Mouse (Mus musculus) induced T-regulatory cell, adult 2 months (primary cell): ENCODE results near the gene Bbip1.
"Not testable (repeated sequence)": the region's sequence is repeated elsewhere in the genome, so short reads cannot be mapped to it uniquely, and the experiment has no call there.

Experiments used
- DNase-seq: peaks from one replicate; pipeline ENCODE4 v3.0.0-alpha.2; 2012; ENCODE audit warnings: low read depth

Gene Bbip1

DNA sequence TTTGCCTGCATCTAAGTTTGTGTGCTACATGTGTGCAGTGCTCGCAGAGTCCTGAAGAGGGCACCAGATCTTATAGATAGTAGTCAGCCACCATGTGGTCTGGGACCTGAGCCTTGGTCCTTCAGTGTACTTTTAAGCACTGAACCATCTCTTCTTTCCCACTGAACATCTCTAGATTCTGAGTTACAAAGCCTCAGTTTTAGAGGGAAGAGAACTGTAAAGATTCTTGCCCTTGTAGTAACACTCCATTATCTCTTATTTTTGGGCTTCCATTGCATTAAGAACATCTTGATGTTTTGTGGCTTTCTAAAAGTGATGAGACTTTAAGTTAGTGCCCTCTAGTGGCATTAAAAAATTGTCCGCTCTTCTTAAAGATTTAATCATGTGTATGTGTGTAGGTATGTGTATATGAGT lies 19.1 kb downstream of the Bbip1 start:
- peak; percentile 88 for DNase-seq

DNA sequence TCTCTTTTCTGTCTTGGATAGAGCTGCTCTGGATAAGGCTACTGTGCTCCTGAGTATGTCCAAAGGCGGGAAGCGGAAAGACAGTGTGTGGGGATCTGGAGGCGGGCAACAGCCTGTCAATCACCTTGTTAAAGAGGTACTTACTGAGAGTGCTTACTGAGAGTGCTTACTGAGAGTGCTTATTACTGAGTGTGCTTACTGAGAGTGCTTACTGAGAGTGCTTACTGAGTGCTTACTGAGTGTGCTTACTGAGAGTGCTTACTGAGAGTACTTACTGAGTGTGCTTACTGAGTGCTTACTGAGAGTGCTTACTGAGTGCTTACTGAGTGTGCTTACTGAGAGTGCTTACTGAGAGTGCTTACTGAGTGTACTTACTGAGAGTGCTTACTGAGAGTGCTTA lies 22.4 kb downstream of the Bbip1 start:
- DNase-seq = not testable (repeated sequence)

GRCm38 (mm10) chr19:53919541-53919940 lies 24.9 kb downstream of the Bbip1 start:
- no peak for DNase-seq

DNA sequence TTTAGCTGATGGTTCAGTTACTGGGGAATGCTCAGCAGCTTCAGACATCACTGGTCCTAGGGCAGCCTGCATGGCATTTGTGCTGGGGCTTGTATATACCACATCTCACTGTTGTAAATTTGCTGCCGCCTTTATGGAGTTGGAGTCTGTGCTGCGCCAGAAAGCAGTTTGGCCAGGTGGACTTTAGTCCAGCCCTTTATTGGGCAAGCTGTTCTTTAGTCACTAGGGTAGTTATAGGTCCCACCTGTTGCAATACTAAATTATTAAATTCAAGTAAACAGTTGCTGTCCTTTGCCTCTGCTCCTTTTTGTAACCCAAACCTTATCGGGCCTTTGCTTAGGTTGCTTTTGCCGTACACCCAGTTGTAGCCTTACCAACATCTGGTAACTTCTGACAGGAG lies 29.5 kb downstream of the Bbip1 start:
- DNase-seq = no peak

- DNase-seq = not testable (repeated sequence)
Observed at GRCm38 (mm10) chr19:53906703-53907070, 37.7 kb downstream of the Bbip1 start.

DNA sequence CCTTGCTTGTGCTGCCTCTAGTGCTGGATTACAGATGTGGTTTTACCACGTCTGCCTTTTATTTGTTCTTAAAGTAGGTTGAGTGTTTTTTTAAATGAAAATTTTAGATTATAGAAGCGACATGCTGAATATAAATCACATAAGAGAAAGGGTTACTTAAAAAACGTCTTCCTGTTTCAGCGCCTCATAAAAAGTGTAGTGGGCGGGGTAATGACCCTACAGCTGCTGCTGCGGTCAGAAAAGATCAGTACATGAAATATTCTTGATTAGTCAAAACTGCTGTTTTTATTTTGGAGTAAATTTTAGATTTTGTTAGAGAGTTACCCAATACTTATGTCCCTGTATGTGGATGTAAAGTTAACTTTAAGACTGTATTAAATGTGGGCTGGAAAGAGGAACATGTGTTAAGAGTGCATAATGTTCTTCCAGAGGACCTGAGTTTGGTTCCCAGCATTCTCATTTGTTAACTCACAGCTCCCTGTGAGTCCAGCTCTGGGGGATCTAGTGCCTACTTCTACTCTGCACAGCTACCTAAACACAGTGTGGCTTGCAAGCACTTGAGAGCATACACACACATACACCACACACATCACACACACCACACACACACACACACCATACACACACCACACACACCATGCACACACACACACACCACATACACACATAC lies 38.3 kb downstream of the Bbip1 start:
- peak; percentile 77 for DNase-seq

- peak; percentile 57 for DNase-seq
Observed at GRCm38 (mm10) chr19:53904833-53905480, 39.5 kb downstream of the Bbip1 start.

- peak; percentile 83 for DNase-seq
Observed at GRCm38 (mm10) chr19:53903507-53904321, 40.7 kb downstream of the Bbip1 start.

DNA sequence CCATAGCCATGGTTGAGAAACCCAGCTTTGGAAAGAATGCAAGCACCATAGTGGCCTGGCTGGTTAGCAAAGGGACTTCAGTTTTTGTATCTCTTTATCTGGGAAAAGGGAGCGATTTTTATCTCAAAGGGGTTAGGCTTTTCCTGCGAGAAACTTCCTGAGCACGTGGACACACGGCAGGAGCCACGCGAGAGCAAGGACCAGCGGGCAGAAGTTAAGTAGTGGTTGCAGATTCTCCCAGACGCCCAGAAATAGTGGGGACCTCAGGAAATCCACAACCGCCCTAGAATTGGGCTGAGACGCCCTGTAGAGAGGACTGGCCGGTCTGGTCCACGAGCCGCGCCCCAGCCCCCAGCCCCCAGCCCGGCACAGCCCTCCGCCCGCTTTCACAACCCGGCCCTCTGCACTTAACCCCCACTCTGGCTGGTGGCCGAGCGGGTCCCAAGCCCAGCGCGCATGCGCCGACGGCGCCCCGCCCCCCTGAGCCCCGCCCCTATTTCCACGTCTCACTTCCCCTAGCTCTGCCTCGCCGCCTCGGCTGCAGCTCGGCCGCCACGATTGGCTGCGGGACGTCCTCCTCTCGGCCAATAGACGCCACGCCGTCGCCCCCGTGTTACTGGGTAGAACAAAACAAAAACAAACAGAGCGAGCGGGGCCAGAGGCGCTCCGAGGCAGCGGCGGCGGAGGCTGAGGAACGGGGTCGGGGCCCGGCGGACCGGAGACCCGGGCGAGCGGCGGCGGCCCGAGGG lies 41.5 kb downstream of the Bbip1 start:
- peak; percentile 98 for DNase-seq

GRCm38 (mm10) chr19:53901931-53902738 lies 42.3 kb downstream of the Bbip1 start:
- DNase-seq = peak; percentile 76

GRCm38 (mm10) chr19:53899941-53900610 lies 44.4 kb downstream of the Bbip1 start:
- DNase-seq = peak; percentile 88

- DNase-seq = no peak
Observed at GRCm38 (mm10) chr19:53898970-53899900, 45.2 kb downstream of the Bbip1 start.

- peak; percentile 30 for DNase-seq
Observed at GRCm38 (mm10) chr19:53898498-53898897, 45.9 kb downstream of the Bbip1 start.

DNA sequence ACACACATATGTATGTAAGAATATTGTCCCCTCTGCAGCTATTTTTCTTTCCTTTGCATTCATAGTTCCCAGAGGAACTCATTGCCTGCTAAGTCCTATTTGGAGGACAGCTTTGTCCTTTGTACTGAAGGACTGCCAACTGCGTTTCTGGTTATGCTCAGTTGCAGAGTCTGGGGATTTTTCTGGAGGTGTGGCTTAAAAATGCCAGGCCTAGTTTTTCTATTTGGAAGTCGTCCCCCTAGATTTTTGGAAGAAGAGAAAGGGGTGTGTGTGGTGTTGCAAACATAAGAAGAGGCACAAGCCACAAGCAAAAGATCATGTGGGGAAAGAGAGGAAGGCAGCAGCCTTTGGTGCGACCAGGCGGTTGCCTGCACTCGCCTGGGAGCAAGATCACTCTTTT lies 46.4 kb downstream of the Bbip1 start:
- peak; percentile 16 for DNase-seq

- DNase-seq = peak; percentile 29
Observed at GRCm38 (mm10) chr19:53894538-53895121, 49.8 kb downstream of the Bbip1 start.

- peak; percentile 79 for DNase-seq
Observed at GRCm38 (mm10) chr19:53893711-53894171, 50.7 kb downstream of the Bbip1 start.

DNA sequence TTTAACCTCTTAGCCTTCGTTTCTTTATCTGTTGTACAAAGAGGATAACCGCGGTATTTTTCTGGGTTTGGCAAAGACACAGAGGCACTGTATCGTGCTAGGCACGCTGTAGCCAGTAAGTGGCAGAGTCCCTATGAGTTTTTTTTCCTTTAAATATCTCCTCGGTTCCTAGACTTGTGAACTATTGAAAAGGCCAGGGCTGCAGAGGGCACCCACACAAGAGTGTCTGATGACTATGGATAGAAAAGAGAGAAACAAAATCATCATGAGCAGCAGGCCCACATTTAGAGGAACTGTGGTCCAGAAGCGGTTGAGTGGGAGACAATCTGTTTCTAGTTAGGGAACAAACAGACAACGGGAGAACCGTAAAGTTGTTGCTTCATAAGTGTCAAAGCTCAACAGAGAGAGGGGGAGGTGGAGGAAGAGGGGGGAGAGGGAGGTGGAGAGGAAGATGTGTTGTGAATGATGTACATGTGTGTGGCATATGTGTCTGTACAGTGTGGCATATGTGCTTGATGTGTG lies 51.5 kb downstream of the Bbip1 start:
- DNase-seq = peak; percentile 62

DNA sequence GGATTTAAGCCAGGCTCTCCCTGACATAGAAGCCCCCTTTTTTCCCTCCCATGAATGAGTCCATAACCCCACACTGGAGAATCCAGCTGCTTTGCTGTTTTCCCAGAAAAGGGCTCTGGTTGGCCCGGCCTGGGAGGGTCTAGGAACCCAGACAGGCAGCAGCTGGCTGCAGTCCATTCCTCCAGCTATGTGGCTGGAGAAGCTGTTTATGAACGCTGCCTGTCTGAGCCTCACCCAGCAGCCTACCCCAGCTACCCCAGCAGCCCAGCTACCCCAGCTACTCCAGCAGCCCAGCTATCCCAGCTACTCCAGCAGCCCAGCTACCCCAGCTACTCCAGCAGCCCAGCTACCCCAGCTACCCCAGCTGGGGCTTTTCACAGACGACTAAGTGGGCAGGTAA lies 52.4 kb downstream of the Bbip1 start, which contains the start of gene Pdcd4:
Gene Pdcd4, plus strand, starts transcription at position 171 of the 400 bp plus-strand sequence.
- DNase-seq = no peak

DNA sequence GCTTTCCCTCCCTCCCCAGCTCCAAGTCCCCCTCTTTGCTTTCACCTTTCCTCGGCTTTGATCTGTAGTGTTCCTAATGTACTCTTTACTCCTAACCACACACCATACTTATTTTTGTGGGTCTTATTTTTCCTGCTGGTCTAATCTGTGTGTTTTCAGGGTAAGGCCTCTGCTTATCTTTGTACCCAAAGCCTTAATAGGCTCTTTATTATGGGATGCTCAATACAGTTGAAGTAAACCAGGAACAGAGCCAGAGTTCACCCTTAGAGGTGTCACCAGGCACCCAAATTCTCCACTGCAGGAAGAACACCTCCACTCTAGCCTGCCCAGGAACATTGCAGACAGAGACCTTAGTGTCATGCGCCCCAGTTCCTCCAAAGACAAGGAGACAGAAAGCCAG lies 52.9 kb downstream of the Bbip1 start:
- DNase-seq = no peak
